Mouse (Mus musculus): ENCODE results near the gene Itpkb.

The Itpkb gene

GRCm38 (mm10) chr1:180473566-180473965 is 143.3 kb downstream of the Itpkb start:
- DNase-seq: no peak

Measured in cerebellum, adult 11 months (tissue).